ENCODE assay signal across 33 mouse cellular contexts in genomic region chr17:85561006-85561405, GRCm38 (mm10). TPM values are rescaled to one million over a fixed set of nuclear protein-coding genes. Genes with fewer than 3 reads are reported as not detected.
DNase-seq lines count a peak whose midpoint lies in the region; ATAC-seq and TF ChIP-seq lines count a peak whose summit lies in the region.
"Had no signal": no experiment of that assay in that cellular context is flagged by ENCODE, and none has a peak within 500 bp of the region (broad histone marks: within the 10 kb centered on the region; RNA-seq: fewer than 3 reads in every experiment).

No protein-coding gene starts in this region.

- no peak overlapping the region for H3K4me3 ChIP-seq in forebrain, embryonic 10.5 days
- H3K4me3 ChIP-seq in forebrain, postnatal 0 days (ENCODE audit: low read depth, low read length) = no peak overlapping the region
- H3K4me3 ChIP-seq in limb, embryonic 11.5 days (ENCODE audit: low read depth, low read length) = no peak overlapping the region
- H3K4me3 ChIP-seq in limb, embryonic 10.5 days = no peak overlapping the region
- H3K4me3 ChIP-seq: embryonic facial prominence, embryonic 13.5 days; erythroblast, embryonic 14.5 days; forebrain, embryonic 13.5 days; gastrocnemius, adult 2 months; heart, adult 2 months; heart, embryonic 10.5 days; heart, embryonic 13.5 days had no signal

- TF ChIP-seq CTCF in forebrain, postnatal 0 days (IDR thresholded peaks at IDR 0.05; ENCODE audit: low read depth) = no peak

- H3K4me2 ChIP-seq in forebrain, postnatal 0 days (ENCODE audit: low read depth) = no peak overlapping the region
- no peak overlapping the region for H3K4me2 ChIP-seq in limb, embryonic 11.5 days (ENCODE audit: low read depth, severe bottlenecking)
- H3K4me2 ChIP-seq: embryonic facial prominence, embryonic 13.5 days; forebrain, embryonic 13.5 days; heart, embryonic 13.5 days; hindbrain, embryonic 14.5 days had no signal

- no peak for ATAC-seq in forebrain, postnatal 0 days
- no peak for ATAC-seq in limb, embryonic 11.5 days (ENCODE audit: insufficient number of reproducible peaks, low FRiP score, low TSS enrichment, low read depth)
- ATAC-seq: CD4-positive, CD25-positive, alpha-beta regulatory T cell, adult 4 months; forebrain, embryonic 13.5 days; forebrain, embryonic 16.5 days; hindbrain, postnatal 0 days had no signal

- H3K9me3 ChIP-seq in forebrain, embryonic 10.5 days = peaks cover under 1% of the 10 kb centered on the region; the same call in 1 of the 2 replicates
- H3K9me3 ChIP-seq in forebrain, postnatal 0 days (ENCODE audit: low read length) = no peaks in the 10 kb centered on the region
- no peaks in the 10 kb centered on the region for H3K9me3 ChIP-seq in limb, embryonic 11.5 days (ENCODE audit: control insufficient read depth, low read length)
- H3K9me3 ChIP-seq in limb, embryonic 10.5 days (replicated peaks) = no peaks in the 10 kb centered on the region
- H3K9me3 ChIP-seq: heart, embryonic 10.5 days; heart, embryonic 13.5 days had no signal

- WGBS in forebrain, embryonic 10.5 days = 90% methylated on average over 6 of the region's 6 CpGs
- 86% methylated on average over 6 of the region's 6 CpGs for WGBS in forebrain, postnatal 0 days
- 84% methylated on average over 6 of the region's 6 CpGs for whole genome bisulfite sequencing in limb, embryonic 11.5 days
- WGBS in limb, embryonic 10.5 days = 86% methylated on average over 6 of the region's 6 CpGs

- no peak overlapping the region for H3K27ac ChIP-seq in forebrain, embryonic 10.5 days
- H3K27ac ChIP-seq in forebrain, postnatal 0 days (ENCODE audit: low read depth, low read length) = no peak overlapping the region
- H3K27ac ChIP-seq in limb, embryonic 11.5 days (replicated peaks; ENCODE audit: low read depth, low read length) = no peak overlapping the region
- H3K27ac ChIP-seq in limb, embryonic 10.5 days = no peak overlapping the region
- H3K27ac ChIP-seq: embryonic facial prominence, embryonic 13.5 days; forebrain, embryonic 13.5 days; gastrocnemius, adult 2 months; heart, adult 2 months; heart, embryonic 10.5 days; heart, embryonic 13.5 days; hindbrain, embryonic 14.5 days; hindbrain, postnatal 0 days had no signal

- no peak overlapping the region for H3K9ac ChIP-seq in forebrain, postnatal 0 days
- no peak overlapping the region for H3K9ac ChIP-seq in limb, embryonic 11.5 days (ENCODE audit: low read length)
- H3K9ac ChIP-seq: embryonic facial prominence, embryonic 13.5 days; forebrain, embryonic 13.5 days; heart, embryonic 13.5 days; hindbrain, embryonic 14.5 days had no signal

- no peaks in the 10 kb centered on the region; the same call in 1 of the 2 replicates for H3K27me3 ChIP-seq in forebrain, embryonic 10.5 days (ENCODE audit: poor library complexity, severe bottlenecking)
- H3K27me3 ChIP-seq in forebrain, postnatal 0 days (ENCODE audit: insufficient read depth, low read length) = no peaks in the 10 kb centered on the region
- H3K27me3 ChIP-seq in limb, embryonic 11.5 days (ENCODE audit: control insufficient read depth, insufficient read depth, low read length) = no peaks in the 10 kb centered on the region
- no peaks in the 10 kb centered on the region for H3K27me3 ChIP-seq in limb, embryonic 10.5 days (ENCODE audit: low read depth, poor library complexity, severe bottlenecking)
- H3K27me3 ChIP-seq: embryonic facial prominence, embryonic 13.5 days; forebrain, embryonic 13.5 days had no signal

- H3K4me1 ChIP-seq in forebrain, embryonic 10.5 days = no peaks in the 10 kb centered on the region
- H3K4me1 ChIP-seq in forebrain, postnatal 0 days (ENCODE audit: insufficient read depth) = no peaks in the 10 kb centered on the region
- no peaks in the 10 kb centered on the region for H3K4me1 ChIP-seq in limb, embryonic 11.5 days (ENCODE audit: control insufficient read depth, insufficient read depth, low read length)
- no peaks in the 10 kb centered on the region for H3K4me1 ChIP-seq in limb, embryonic 10.5 days
- H3K4me1 ChIP-seq: forebrain, embryonic 13.5 days had no signal

- H3K36me3 ChIP-seq in forebrain, embryonic 10.5 days (replicated peaks) = no peaks in the 10 kb centered on the region
- H3K36me3 ChIP-seq in forebrain, postnatal 0 days (ENCODE audit: insufficient read depth) = no peaks in the 10 kb centered on the region
- H3K36me3 ChIP-seq in limb, embryonic 11.5 days (ENCODE audit: control insufficient read depth, insufficient read depth, low read length) = no peaks in the 10 kb centered on the region
- no peaks in the 10 kb centered on the region for H3K36me3 ChIP-seq in limb, embryonic 10.5 days
- H3K36me3 ChIP-seq: embryonic facial prominence, embryonic 13.5 days; heart, embryonic 10.5 days; heart, embryonic 13.5 days had no signal

- peak; percentile 10 for DNase-seq in forebrain, embryonic 10.5 days (ENCODE audit: extremely low spot score, low spot score)
- no peak for DNase-seq in forebrain, postnatal 0 days
- DNase-seq in limb, embryonic 11.5 days (ENCODE audit: low spot score) = peak; percentile 12
- DNase-seq in limb, embryonic 10.5 days (ENCODE audit: low spot score) = no peak
- DNase-seq in testis, postnatal 10 days (ENCODE audit: low spot score) = peak; percentile 22
- no peak for DNase-seq in testis, postnatal 14 days (ENCODE audit: low spot score)
- DNase-seq in CD4-positive helper T cell, adult 2 months (ENCODE audit: low read depth, low spot score) = peak; percentile 7
- no peak for DNase-seq in kidney, adult 11 months
- DNase-seq: adrenal gland, adult 2 months; adrenal gland, postnatal 14 days; cerebellum, adult 11 months; cerebellum, adult 2 months; cerebellum, adult 9-11 months; cerebellum, postnatal 25 days; gastrocnemius, adult 2 months; gastrocnemius, postnatal 14 days; heart, adult 2 months; heart, postnatal 14 days; heart, postnatal 4 days had no signal

RNA-seq across cellular contexts. Expression of gene Six3, which starts 52.4 kb away (rescaled TPM):
- polyA plus RNA-seq in forebrain, embryonic 10.5 days (2016; fragmentation: Nextera tagmentation; extraction: Ambion mirVana) = 13.1 and 15.5 TPM in 2 replicates
- total RNA-seq in forebrain, postnatal 0 days (2014; rRNA removed) = 3.5 and 12.0 TPM in 2 replicates
- 9.5 and 16.6 TPM in 2 replicates for polyA plus RNA-seq in forebrain, postnatal 0 days (2015; fragmentation: Nextera tagmentation; extraction: Ambion mirVana)
- polyA plus RNA-seq in limb, embryonic 11.5 days (2014; fragmentation: Nextera tagmentation; extraction: Ambion mirVana) = not detected in 2 replicates
- polyA plus RNA-seq in limb, embryonic 10.5 days (2016; fragmentation: Nextera tagmentation; extraction: Ambion mirVana) = not detected in 2 replicates
- total RNA-seq: adrenal gland, adult 2 months; adrenal gland, postnatal 14 days; adrenal gland, postnatal 4 days; common myeloid progenitor, adult 5-6 weeks; gastrocnemius, adult 2 months; gastrocnemius, postnatal 14 days; gastrocnemius, postnatal 4 days; heart, adult 2 months; heart, postnatal 14 days; heart, postnatal 4 days; MEL had no signal
- polyA plus RNA-seq: adrenal gland, adult 2 months; erythroblast, embryonic 14.5 days; heart, embryonic 13.5 days; heart, embryonic 16.5 days; hindbrain, embryonic 14.5 days had no signal

Comparison
In these comparisons a context has a peak if more than half of its experiments do, and no peak if none do; other contexts are left out.
1. DNase-seq: peak in forebrain, embryonic 10.5 days (single experiment), limb, embryonic 11.5 days (single experiment), testis, postnatal 10 days (single experiment) and CD4-positive helper T cell, adult 2 months (single experiment); none in forebrain, postnatal 0 days (single experiment), limb, embryonic 10.5 days (single experiment), testis, postnatal 14 days (single experiment) and kidney, adult 11 months (single experiment).
2. RNA of gene Six3, which starts 52.4 kb away (polyA plus RNA-seq): 9.5 to 16.6 TPM in forebrain, postnatal 0 days and 13.1 to 15.5 TPM in forebrain, embryonic 10.5 days; not detected in limb, embryonic 11.5 days and not detected in limb, embryonic 10.5 days; every median in the first group is over 10 times any median in the second.